Mouse (Mus musculus) limb, embryonic 10.5 days (tissue): ENCODE data around the gene Tmem245. TPM values are rescaled to one million over a fixed set of nuclear protein-coding genes. Genes with fewer than 3 reads are reported as not detected.
A peak's percentile ranks its signal among the peaks of the same experiment; 100 is the strongest.

Source experiments
- DNase-seq: peaks from one replicate; pipeline ENCODE4 v3.0.0-alpha.2; 2017; ENCODE audit warnings: low spot score
- H3K27ac ChIP-seq: fragments of 300-500 bp; sonication (generic); 2 replicates; pipeline ENCODE4 v1.5.1; 2016; ENCODE audit warnings: mild to moderate bottlenecking
- H3K27me3 ChIP-seq: fragments of 300-500 bp; sonication (generic); 2 replicates; pipeline ENCODE4 v1.6.1; 2016; ENCODE audit warnings: low read depth, mild to moderate bottlenecking; ENCODE audit not compliant: poor library complexity, severe bottlenecking
- H3K36me3 ChIP-seq: fragments of 300-500 bp; sonication (generic); 2 replicates; pipeline ENCODE4 v1.6.1; 2016; ENCODE audit warnings: mild to moderate bottlenecking, moderate library complexity
- H3K4me1 ChIP-seq: fragments of 300-500 bp; sonication (generic); 2 replicates; pipeline ENCODE4 v1.6.1; 2016
- H3K4me3 ChIP-seq: fragments of 300-500 bp; sonication (generic); 2 replicates; pipeline ENCODE4 v1.5.1; 2016; ENCODE audit warnings: mild to moderate bottlenecking, moderate library complexity
- H3K9me3 ChIP-seq: fragments of 300-500 bp; sonication (generic); replicated peaks from 2 replicates; pipeline ENCODE4 v1.6.1; 2016; ENCODE audit warnings: mild to moderate bottlenecking
- microRNA counts: library from miRNA; unstranded; fragments of <30 nt; microRNA quantifications from one replicate; lab custom pipeline; 2017
- microRNA-seq: library from miRNA; unstranded; fragments of <30 nt; microRNA quantifications from one replicate; pipeline ENCODE4, GENCODE M21; 2017
- polyA plus RNA-seq: library from polyadenylated mRNA; unstranded; fragments of >200 nt; fragmentation: Nextera tagmentation; extraction: Ambion mirVana; gene quantifications from 2 replicates; pipeline ENCODE4 v1.2.1, GENCODE M21; 2016

The Tmem245 gene
- polyA plus RNA-seq, 1 experiment from 2014 or later: 14.7 TPM

GRCm38 (mm10) chr4:56820017-56820550, 127.2 kb downstream of the Tmem245 start:
- no peak for DNase-seq
- Histone ChIP-seq H3K4me3 (no peak overlapping the region), H3K36me3 (peaks cover 8% of the 10 kb centered on the region; the same call in 1 of the 2 replicates), H3K4me1 (peaks cover 9% of the 10 kb centered on the region), H3K27ac (no peak overlapping the region), H3K27me3 (no peaks in the 10 kb centered on the region), H3K9me3 (no peaks in the 10 kb centered on the region)

MicroRNA genes within 50 kb of the gene (microRNA counts, 519-probe panel; counts per million panel counts)
- microRNA mmu-miR-32 (lab: Ali Mortazavi, UCI): 3,710 counts per million, percentile 77 among the panel's probes with 10 or more counts

Small RNA genes within 50 kb of the gene (microRNA-seq; reads per million reads assigned to microRNA genes)
- gene Mir32: 251 reads per million, percentile 60 among the genes with 10 or more reads in this experiment

Other genes with a start within 250 kb of the Tmem245 start
- 0.11 TPM in 1 of 2 replicates, not detected in the other for gene Gm26657, start 207.4 kb downstream of the Tmem245 start, polyA plus RNA-seq
- gene Actl7b, start 206.0 kb downstream of the Tmem245 start, polyA plus RNA-seq: not detected in 2 replicates
- not detected in 2 replicates for gene Actl7a, start 204.0 kb downstream of the Tmem245 start, polyA plus RNA-seq
- 91.9 and 96.8 TPM in 2 replicates for gene Elp1, start 145.1 kb downstream of the Tmem245 start, polyA plus RNA-seq
- 28.0 and 28.5 TPM in 2 replicates for gene Fam206a, start 145.1 kb downstream of the Tmem245 start, polyA plus RNA-seq
- 29.6 and 33.2 TPM in 2 replicates for gene Ctnnal1, start 82.2 kb downstream of the Tmem245 start, polyA plus RNA-seq
- gene Frrs1l, start 43.0 kb upstream of the Tmem245 start, polyA plus RNA-seq: 0.09 and 0.20 TPM in 2 replicates
- gene Epb41l4b, start 196.0 kb upstream of the Tmem245 start, polyA plus RNA-seq: 1.1 and 1.6 TPM in 2 replicates